Comparison of ENCODE assay signal across 11 mouse cellular contexts in genomic region chr5:90224730-90225129, GRCm38 (mm10). TPM values are rescaled to one million over a fixed set of nuclear protein-coding genes. Genes with fewer than 3 reads are reported as not detected.
DNase-seq lines count a peak whose midpoint lies in the region; ATAC-seq lines count a peak whose summit lies in the region.
"Had no signal": no experiment of that assay in that cellular context is flagged by ENCODE, and none has a peak within 500 bp of the region (broad histone marks: within the 10 kb centered on the region; RNA-seq: fewer than 3 reads in every experiment).

No protein-coding gene starts in this region.

- peak overlapping the region; percentile 67; the same call in 1 of the 2 replicates for H3K4me2 ChIP-seq in forebrain, embryonic 11.5 days (ENCODE audit: low read depth, low read length, severe bottlenecking)
- no peak overlapping the region for H3K4me2 ChIP-seq in forebrain, embryonic 16.5 days (ENCODE audit: low read length)
- peak overlapping the region; percentile 47 for H3K4me2 ChIP-seq in lung, embryonic 16.5 days (ENCODE audit: low read depth, low read length)
- H3K4me2 ChIP-seq in liver, embryonic 16.5 days (ENCODE audit: low read depth, low read length), result peak overlapping the region; percentile 67

- WGBS in forebrain, embryonic 11.5 days, result 92% methylated on average over 5 of the region's 5 CpGs
- 89% methylated on average over 5 of the region's 5 CpGs for WGBS in forebrain, embryonic 16.5 days
- WGBS in lung, embryonic 16.5 days, result 76% methylated on average over 5 of the region's 5 CpGs
- 86% methylated on average over 5 of the region's 5 CpGs for WGBS in embryonic facial prominence, embryonic 10.5 days
- 64% methylated on average over 5 of the region's 5 CpGs for WGBS in liver, embryonic 16.5 days (ENCODE audit: insufficient replicate concordance)

- no peak overlapping the region for H3K4me3 ChIP-seq in forebrain, embryonic 11.5 days (ENCODE audit: low read depth, low read length)
- no peak overlapping the region for H3K4me3 ChIP-seq in forebrain, embryonic 16.5 days (replicated peaks; ENCODE audit: low read length)
- peak overlapping the region; percentile 92; the same call in 1 of the 2 replicates for H3K4me3 ChIP-seq in lung, embryonic 16.5 days (ENCODE audit: low read length)
- peak overlapping the region; percentile 90; the same call in 1 of the 2 replicates for H3K4me3 ChIP-seq in embryonic facial prominence, embryonic 10.5 days
- peak overlapping the region; percentile 88 for H3K4me3 ChIP-seq in liver, embryonic 16.5 days (ENCODE audit: low read depth, low read length)

- no peak for DNase-seq in forebrain, embryonic 11.5 days (ENCODE audit: low spot score)
- no peak for DNase-seq in lung, postnatal 36 days
- DNase-seq in embryonic facial prominence, embryonic 10.5 days (ENCODE audit: low spot score), result no peak
- no peak for DNase-seq in adrenal gland, postnatal 14 days
- DNase-seq in left cerebral cortex, adult 11 months (ENCODE audit: low spot score), result no peak
- DNase-seq: kidney, postnatal 10 days; lung, postnatal 10 days had no signal

- ATAC-seq in forebrain, embryonic 11.5 days (replicated peaks; ENCODE audit: low FRiP score), result no peak
- ATAC-seq in forebrain, embryonic 16.5 days, result no peak
- ATAC-seq in lung, embryonic 16.5 days (ENCODE audit: low read depth), result no peak
- ATAC-seq in liver, embryonic 16.5 days (ENCODE audit: low read depth), result no peak

- no peaks in the 10 kb centered on the region for H3K27me3 ChIP-seq in forebrain, embryonic 11.5 days (ENCODE audit: control insufficient read depth, insufficient read depth, low read length)
- no peaks in the 10 kb centered on the region for H3K27me3 ChIP-seq in forebrain, embryonic 16.5 days (replicated peaks; ENCODE audit: control insufficient read depth, insufficient read depth, low read length)
- no peaks in the 10 kb centered on the region for H3K27me3 ChIP-seq in lung, embryonic 16.5 days (ENCODE audit: control insufficient read depth, insufficient read depth, low read depth, low read length)
- H3K27me3 ChIP-seq in embryonic facial prominence, embryonic 10.5 days (replicated peaks; ENCODE audit: low read depth, poor library complexity, severe bottlenecking), result no peaks in the 10 kb centered on the region
- no peaks in the 10 kb centered on the region for H3K27me3 ChIP-seq in liver, embryonic 16.5 days (ENCODE audit: control insufficient read depth, insufficient read depth, low read depth, low read length)
- H3K27me3 ChIP-seq: forebrain, embryonic 13.5 days had no signal

- no peaks in the 10 kb centered on the region for H3K36me3 ChIP-seq in forebrain, embryonic 11.5 days (ENCODE audit: control insufficient read depth, insufficient read depth, low read length)
- peaks cover 6% of the 10 kb centered on the region for H3K36me3 ChIP-seq in forebrain, embryonic 16.5 days (ENCODE audit: control insufficient read depth, insufficient read depth)
- peaks cover 21% of the 10 kb centered on the region for H3K36me3 ChIP-seq in lung, embryonic 16.5 days (ENCODE audit: control insufficient read depth, insufficient read depth, low read length)
- peaks cover 64% of the 10 kb centered on the region for H3K36me3 ChIP-seq in embryonic facial prominence, embryonic 10.5 days (replicated peaks)
- H3K36me3 ChIP-seq in liver, embryonic 16.5 days (ENCODE audit: control insufficient read depth, insufficient read depth), result peaks cover 20% of the 10 kb centered on the region

- peaks cover 5% of the 10 kb centered on the region; the same call in 1 of the 2 replicates for H3K4me1 ChIP-seq in forebrain, embryonic 11.5 days (replicated peaks; ENCODE audit: control insufficient read depth, insufficient read depth, low read length)
- H3K4me1 ChIP-seq in forebrain, embryonic 16.5 days (replicated peaks; ENCODE audit: control insufficient read depth, insufficient read depth, low read length), result peaks cover 11% of the 10 kb centered on the region
- H3K4me1 ChIP-seq in lung, embryonic 16.5 days (replicated peaks; ENCODE audit: control insufficient read depth, insufficient read depth, low read length), result peaks cover 10% of the 10 kb centered on the region
- peaks cover 9% of the 10 kb centered on the region for H3K4me1 ChIP-seq in embryonic facial prominence, embryonic 10.5 days
- peaks cover 9% of the 10 kb centered on the region for H3K4me1 ChIP-seq in liver, embryonic 16.5 days (ENCODE audit: control insufficient read depth, low read depth, low read length)

- H3K27ac ChIP-seq in forebrain, embryonic 11.5 days (ENCODE audit: low read depth, low read length), result no peak overlapping the region
- no peak overlapping the region for H3K27ac ChIP-seq in forebrain, embryonic 16.5 days (ENCODE audit: low read length)
- no peak overlapping the region for H3K27ac ChIP-seq in lung, embryonic 16.5 days (ENCODE audit: low read length)
- no peak overlapping the region for H3K27ac ChIP-seq in embryonic facial prominence, embryonic 10.5 days (replicated peaks)
- peak overlapping the region; percentile 99 for H3K27ac ChIP-seq in liver, embryonic 16.5 days (ENCODE audit: low read length)

- no peaks in the 10 kb centered on the region for H3K9me3 ChIP-seq in forebrain, embryonic 11.5 days (ENCODE audit: control insufficient read depth, low read length)
- no peaks in the 10 kb centered on the region for H3K9me3 ChIP-seq in forebrain, embryonic 16.5 days (ENCODE audit: control insufficient read depth, low read length)
- H3K9me3 ChIP-seq in lung, embryonic 16.5 days (ENCODE audit: control insufficient read depth, low read length), result no peaks in the 10 kb centered on the region
- no peaks in the 10 kb centered on the region for H3K9me3 ChIP-seq in embryonic facial prominence, embryonic 10.5 days
- H3K9me3 ChIP-seq in liver, embryonic 16.5 days (replicated peaks; ENCODE audit: control insufficient read depth, low read length), result no peaks in the 10 kb centered on the region
- H3K9me3 ChIP-seq: forebrain, embryonic 13.5 days had no signal

- no peak overlapping the region for H3K9ac ChIP-seq in forebrain, embryonic 11.5 days (ENCODE audit: low read length)
- no peak overlapping the region for H3K9ac ChIP-seq in forebrain, embryonic 16.5 days (replicated peaks; ENCODE audit: low read depth, low read length)
- no peak overlapping the region for H3K9ac ChIP-seq in lung, embryonic 16.5 days (ENCODE audit: low read length)
- H3K9ac ChIP-seq in liver, embryonic 16.5 days (ENCODE audit: low read depth, low read length), result peak overlapping the region; percentile 45

RNA-seq across cellular contexts. Expression of gene Cox18, which starts 0.9 kb away (rescaled TPM):
- polyA plus RNA-seq in forebrain, embryonic 11.5 days (2014; fragmentation: Nextera tagmentation; extraction: Ambion mirVana), result 30.8 and 32.3 TPM in 2 replicates
- 36.1 and 39.2 TPM in 2 replicates for polyA plus RNA-seq in forebrain, embryonic 16.5 days (2015; fragmentation: Nextera tagmentation; extraction: Ambion mirVana)
- 27.9 and 29.1 TPM in 2 replicates for polyA plus RNA-seq in lung, embryonic 16.5 days (2015; fragmentation: Nextera tagmentation; extraction: Ambion mirVana)
- 33.0 and 36.3 TPM in 2 replicates for polyA plus RNA-seq in embryonic facial prominence, embryonic 10.5 days (2016; fragmentation: Nextera tagmentation; extraction: Ambion mirVana)
- polyA plus RNA-seq in liver, embryonic 16.5 days (2015; fragmentation: Nextera tagmentation; extraction: Ambion mirVana), result 8.5 and 10.8 TPM in 2 replicates
- 30.6 and 34.7 TPM in 2 replicates for total RNA-seq in adrenal gland, postnatal 14 days (2021)

Comparison
In these comparisons a context has a peak if more than half of its experiments do, and no peak if none do; other contexts are left out.
1. H3K4me3 ChIP-seq: peak in lung, embryonic 16.5 days (single experiment), embryonic facial prominence, embryonic 10.5 days (single experiment) and liver, embryonic 16.5 days (single experiment); none in forebrain, embryonic 11.5 days (single experiment) and forebrain, embryonic 16.5 days (single experiment).